Comparison of ENCODE assay signal across 13 mouse cellular contexts in the genomic region with DNA sequence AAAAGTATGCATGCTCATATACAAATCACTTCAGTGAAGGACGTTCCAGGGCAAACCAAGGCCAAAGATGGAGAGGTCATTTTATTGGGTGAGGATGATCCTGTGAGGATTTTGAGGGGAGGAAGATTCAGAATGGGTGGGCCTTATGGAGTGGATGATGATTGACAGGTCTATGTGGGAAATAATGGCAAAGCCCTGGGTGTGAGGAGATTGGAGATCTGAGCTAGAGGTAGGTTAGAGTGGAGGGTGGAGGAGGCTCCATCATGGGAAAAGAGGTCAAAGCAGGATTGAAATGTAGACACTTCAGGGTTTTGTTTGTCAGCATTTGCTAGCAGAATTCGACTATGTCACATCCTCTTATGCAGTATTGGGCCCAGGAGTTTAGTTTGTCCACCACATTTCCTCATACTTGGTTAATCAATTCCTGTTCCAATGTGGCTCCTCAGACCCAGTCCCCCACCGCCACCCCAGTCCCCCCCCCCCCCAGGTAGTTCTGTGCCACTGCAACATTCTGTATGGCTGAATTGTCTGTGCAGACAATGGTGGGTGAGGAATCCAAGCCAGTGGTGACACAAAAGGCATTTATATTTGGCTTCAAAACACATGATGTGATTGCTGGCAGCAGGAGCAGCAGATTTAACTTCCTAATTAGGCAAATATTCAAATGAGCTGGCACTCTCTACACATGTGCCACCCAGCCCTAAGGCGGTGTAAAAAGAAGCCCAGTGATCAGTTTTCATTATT.
DNase-seq lines count a peak whose midpoint lies in the region; ATAC-seq lines count a peak whose summit lies in the region.
"Had no signal": no experiment of that assay in that cellular context is flagged by ENCODE, and none has a peak within 500 bp of the region (broad histone marks: within the 10 kb centered on the region; RNA-seq: fewer than 3 reads in every experiment).

No protein-coding gene starts in this region.

- no peak overlapping the region for H3K9ac ChIP-seq in hindbrain, embryonic 13.5 days

- H3K9me3 ChIP-seq in hindbrain, embryonic 13.5 days: no peaks in the 10 kb centered on the region
- H3K9me3 ChIP-seq: G1E had no signal

- ATAC-seq in hindbrain, embryonic 13.5 days (ENCODE audit: low FRiP score): peak; percentile 85
- no peak for ATAC-seq in inflammation-experienced regulatory T-cells, adult 6 months

- no peaks in the 10 kb centered on the region for H3K27me3 ChIP-seq in hindbrain, embryonic 13.5 days

- H3K36me3 ChIP-seq in hindbrain, embryonic 13.5 days: 0 out of 2 replicates have a peak, but pooled peaks cover 5% of the 10 kb centered on the region
- H3K36me3 ChIP-seq: G1E had no signal

- H3K27ac ChIP-seq in hindbrain, embryonic 13.5 days: peak overlapping the region; percentile 85

- DNase-seq in right cerebral cortex, postnatal 10 days (ENCODE audit: low spot score in 2 of 2): peak; percentile 42 to 74
- no peak for DNase-seq in right cerebral cortex, postnatal 14 days
- DNase-seq in left cerebral cortex, postnatal 14 days (ENCODE audit: low spot score in 2 of 2): peak; percentile 44 to 78
- no peak for DNase-seq in testis, postnatal 10 days (ENCODE audit: low spot score)
- DNase-seq in adrenal gland, postnatal 10 days: no peak
- DNase-seq: cerebellum, postnatal 25 days; kidney, adult 11 months; lung, adult 18-20 months; thymus, postnatal 25 days had no signal

- intact Hi-C loops in left cerebral cortex, postnatal 14 days (cut with DNase I): no loop called here

- H3K4me3 ChIP-seq in hindbrain, embryonic 13.5 days: no peak overlapping the region
- H3K4me3 ChIP-seq: erythroblast, embryonic 14.5 days had no signal

- WGBS in hindbrain, embryonic 13.5 days: 51% methylated on average over 4 of the region's 4 CpGs

- no peak overlapping the region for H3K4me2 ChIP-seq in hindbrain, embryonic 13.5 days

- H3K4me1 ChIP-seq in hindbrain, embryonic 13.5 days (replicated peaks): peaks cover 38% of the 10 kb centered on the region

Comparison
In these comparisons a context has a peak if more than half of its experiments do, and no peak if none do; other contexts are left out.
1. DNase-seq: peak in right cerebral cortex, postnatal 10 days (2 of 2) and left cerebral cortex, postnatal 14 days (2 of 2); none in right cerebral cortex, postnatal 14 days (single experiment), testis, postnatal 10 days (single experiment) and adrenal gland, postnatal 10 days (single experiment).